Comparison of ENCODE assay signal across 9 mouse cellular contexts in the genomic region with DNA sequence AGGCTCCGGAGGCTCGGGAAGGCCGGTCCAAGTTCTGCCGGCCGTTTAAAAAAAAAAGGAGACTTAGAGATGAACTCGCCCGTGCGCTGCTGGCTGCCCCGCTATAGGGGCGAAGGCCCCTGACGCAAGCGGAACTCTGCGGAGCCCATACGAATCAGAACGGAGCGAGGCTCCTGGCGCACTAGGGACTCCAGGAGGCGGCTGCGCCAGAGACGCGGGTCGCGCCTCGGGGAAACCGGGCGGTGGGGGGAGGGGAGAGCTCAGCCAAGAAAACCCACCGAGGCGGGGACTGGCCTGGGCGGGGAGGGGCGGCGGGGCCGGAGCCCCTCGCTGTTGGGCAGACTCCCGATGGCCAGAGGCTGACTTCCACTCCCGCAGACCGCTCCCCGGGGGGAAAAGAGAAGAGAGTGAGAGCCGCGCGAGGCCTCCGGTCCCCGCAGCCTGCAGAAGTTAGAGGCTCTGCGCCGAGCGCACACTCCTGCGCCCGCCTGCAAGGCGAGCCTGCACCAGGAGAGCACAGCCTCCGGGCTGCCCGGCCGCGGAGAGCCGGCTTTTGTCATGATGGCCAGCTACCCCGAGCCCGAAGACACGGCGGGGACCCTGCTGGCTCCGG. TPM values are rescaled to one million over a fixed set of nuclear protein-coding genes. Genes with fewer than 3 reads are reported as not detected.
A peak's percentile ranks its signal among the peaks of the same experiment; 100 is the strongest.
DNase-seq lines count a peak whose midpoint lies in the region; ATAC-seq and TF ChIP-seq lines count a peak whose summit lies in the region.
"Had no signal": no experiment of that assay in that cellular context is flagged by ENCODE, and none has a peak within 500 bp of the region (broad histone marks: within the 10 kb centered on the region; RNA-seq: fewer than 3 reads in every experiment).

A gene (plus strand): TSS at position 186 of the 613 bp plus-strand sequence.

- peaks cover 44% of the 10 kb centered on the region for H3K4me1 ChIP-seq in forebrain, embryonic 10.5 days
- H3K4me1 ChIP-seq in intestine, embryonic 15.5 days (replicated peaks), result peaks cover 34% of the 10 kb centered on the region
- H3K4me1 ChIP-seq in midbrain, postnatal 0 days (ENCODE audit: insufficient read depth, low read length), result peaks cover 7% of the 10 kb centered on the region; the same call in 1 of the 2 replicates

- peak; percentile 28 to 40 for DNase-seq in cerebellum, postnatal 14 days
- no peak for DNase-seq in cerebellum, adult 11 months
- DNase-seq in ES-CJ7 (ENCODE audit: low read depth, low spot score), result peak; percentile 48
- DNase-seq in forebrain, embryonic 10.5 days (ENCODE audit: extremely low spot score, low spot score), result peak; percentile 69
- DNase-seq in midbrain, postnatal 0 days (ENCODE audit: low spot score), result no peak
- no peak for DNase-seq in layer of hippocampus, adult 9-10 months (ENCODE audit: low spot score)
- DNase-seq in right cerebral cortex, adult 2 months (ENCODE audit: low spot score in 2 of 2), result no peak

- H3K4me2 ChIP-seq in intestine, embryonic 15.5 days (replicated peaks), result peak within 1 kb of the TSS; percentile 81
- H3K4me2 ChIP-seq in midbrain, postnatal 0 days (ENCODE audit: low read depth, low read length, poor library complexity, severe bottlenecking), result peak within 1 kb of the TSS; percentile 57

- H3K4me3 ChIP-seq in forebrain, embryonic 10.5 days, result peak within 1 kb of the TSS; percentile 62
- H3K4me3 ChIP-seq in intestine, embryonic 15.5 days (replicated peaks), result peak within 1 kb of the TSS; percentile 38
- H3K4me3 ChIP-seq in midbrain, postnatal 0 days (ENCODE audit: low read depth, low read length), result peak within 1 kb of the TSS; percentile 37

- TF ChIP-seq CTCF in midbrain, postnatal 0 days (IDR thresholded peaks at IDR 0.05), result no peak

- no peaks in the 10 kb centered on the region for H3K9me3 ChIP-seq in forebrain, embryonic 10.5 days
- H3K9me3 ChIP-seq in intestine, embryonic 15.5 days, result no peaks in the 10 kb centered on the region
- no peaks in the 10 kb centered on the region for H3K9me3 ChIP-seq in midbrain, postnatal 0 days (ENCODE audit: low read length)

- H3K27me3 ChIP-seq in forebrain, embryonic 10.5 days (ENCODE audit: poor library complexity, severe bottlenecking), result peaks cover 100% of the 10 kb centered on the region
- H3K27me3 ChIP-seq in intestine, embryonic 15.5 days (replicated peaks), result peaks cover 96% of the 10 kb centered on the region
- H3K27me3 ChIP-seq in midbrain, postnatal 0 days (ENCODE audit: insufficient read depth, low read length), result peaks cover 70% of the 10 kb centered on the region
- H3K27me3 ChIP-seq: CH12.LX had no signal

- peak; percentile 66 for ATAC-seq in intestine, embryonic 15.5 days
- 0 out of 2 replicates have a peak, but pooled peaks have one; percentile 15 for ATAC-seq in midbrain, postnatal 0 days (ENCODE audit: low FRiP score)

- H3K27ac ChIP-seq in forebrain, embryonic 10.5 days, result peak within 1 kb of the TSS; percentile 72
- H3K27ac ChIP-seq in intestine, embryonic 15.5 days, result no peak within 1 kb of the TSS
- peak within 1 kb of the TSS; percentile 51; the same call in 1 of the 2 replicates for H3K27ac ChIP-seq in midbrain, postnatal 0 days (ENCODE audit: low read depth, low read length)

- WGBS in forebrain, embryonic 10.5 days, result under 1% methylated on average over 58 of the region's 58 CpGs
- under 1% methylated on average over 56 of the region's 58 CpGs for WGBS in intestine, embryonic 15.5 days
- under 1% methylated on average over 49 of the region's 58 CpGs for WGBS in midbrain, postnatal 0 days

- 0 out of 2 replicates have a peak within 1 kb of the TSS, but pooled peaks have one; percentile 13 for H3K9ac ChIP-seq in intestine, embryonic 15.5 days
- 0 out of 2 replicates have a peak within 1 kb of the TSS, but pooled peaks have one; percentile 42 for H3K9ac ChIP-seq in midbrain, postnatal 0 days (replicated peaks; ENCODE audit: low read length, poor library complexity, severe bottlenecking)

- no peaks in the 10 kb centered on the region for H3K36me3 ChIP-seq in forebrain, embryonic 10.5 days (replicated peaks)
- H3K36me3 ChIP-seq in intestine, embryonic 15.5 days, result no peaks in the 10 kb centered on the region
- no peaks in the 10 kb centered on the region for H3K36me3 ChIP-seq in midbrain, postnatal 0 days (ENCODE audit: insufficient read depth, low read length)

RNA-seq across cellular contexts. Expression of the gene that starts here (rescaled TPM):
- polyA plus RNA-seq in forebrain, embryonic 10.5 days (2016; fragmentation: Nextera tagmentation; extraction: Ambion mirVana), result 0.98 and 1.1 TPM in 2 replicates
- not detected in 2 replicates for polyA plus RNA-seq in intestine, embryonic 15.5 days (2015; fragmentation: Nextera tagmentation; extraction: Ambion mirVana)
- total RNA-seq in midbrain, postnatal 0 days (2014; rRNA removed), result 0.22 and 0.66 TPM in 2 replicates
- 0.70 and 0.79 TPM in 2 replicates for polyA plus RNA-seq in midbrain, postnatal 0 days (2015; fragmentation: Nextera tagmentation; extraction: Ambion mirVana)
- total RNA-seq: CH12.LX had no signal

Comparison
In these comparisons a context has a peak if more than half of its experiments do, and no peak if none do; other contexts are left out.
1. DNase-seq: peak in cerebellum, postnatal 14 days (2 of 2), ES-CJ7 (single experiment) and forebrain, embryonic 10.5 days (single experiment); none in cerebellum, adult 11 months (single experiment), midbrain, postnatal 0 days (single experiment), layer of hippocampus, adult 9-10 months (single experiment) and right cerebral cortex, adult 2 months (0 of 2).
2. Peak in ATAC-seq, H3K4me3 ChIP-seq, H3K9ac ChIP-seq and H3K4me2 ChIP-seq in intestine, embryonic 15.5 days; RNA of the gene not detected or under 1 TPM.
3. Peak in ATAC-seq, H3K4me3 ChIP-seq, H3K27ac ChIP-seq, H3K9ac ChIP-seq and H3K4me2 ChIP-seq in midbrain, postnatal 0 days; RNA of the gene not detected or under 1 TPM.
4. Peak in every context shown above with its lines, with median percentiles within 50 percentile points of each other: H3K4me3 ChIP-seq.